Mouse (Mus musculus) stomach, embryonic 14.5 days (tissue): ENCODE data around the gene Basp1. TPM values are rescaled to one million over a fixed set of nuclear protein-coding genes. Genes with fewer than 3 reads are reported as not detected.

ENCODE experiments used
- ATAC-seq: fragments of 200-750 bp; cut with Nextera tagmentation; 2 replicates; pipeline ENCODE4 v1.8.0; 2017; ENCODE audit warnings: low read depth, moderate TSS enrichment; ENCODE audit not compliant: insufficient number of reproducible peaks, insufficient read depth, low FRiP score
- H3K27ac ChIP-seq: fragments of 300-500 bp; sonication (generic); 2 replicates; pipeline ENCODE4 v1.5.1; 2014; ENCODE audit warnings: mild to moderate bottlenecking, low read length, moderate library complexity, mixed read lengths
- H3K27me3 ChIP-seq: fragments of 300-500 bp; sonication (generic); 2 replicates; pipeline ENCODE4 v1.6.1; 2014; ENCODE audit warnings: low read length, control low read depth, mixed read lengths; ENCODE audit not compliant: control insufficient read depth, insufficient read depth
- H3K36me3 ChIP-seq: fragments of 300-500 bp; sonication (generic); 2 replicates; pipeline ENCODE4 v1.6.1; 2014; ENCODE audit warnings: mild to moderate bottlenecking, control low read depth, low read length, moderate library complexity, mixed read lengths; ENCODE audit not compliant: control insufficient read depth, insufficient read depth
- H3K4me1 ChIP-seq: fragments of 300-500 bp; sonication (generic); 2 replicates; pipeline ENCODE4 v1.6.1; 2014; ENCODE audit warnings: low read length, control low read depth, mixed read lengths; ENCODE audit not compliant: control insufficient read depth, insufficient read depth
- H3K4me2 ChIP-seq: fragments of 300-500 bp; sonication (generic); replicated peaks from 2 replicates; pipeline ENCODE4 v1.6.1; 2014; ENCODE audit warnings: low read depth, low read length, control low read depth
- H3K4me3 ChIP-seq: fragments of 300-500 bp; sonication (generic); 2 replicates; pipeline ENCODE4 v1.5.1; 2014; ENCODE audit warnings: low read depth, low read length, control low read depth
- H3K9ac ChIP-seq: fragments of 300-500 bp; sonication (generic); replicated peaks from 2 replicates; pipeline ENCODE4 v1.6.1; 2014; ENCODE audit warnings: low read depth, mild to moderate bottlenecking, control low read depth, low read length, moderate library complexity, mixed read lengths
- H3K9me3 ChIP-seq: fragments of 300-500 bp; sonication (generic); 2 replicates; pipeline ENCODE4 v1.6.1; 2016; ENCODE audit warnings: low read depth, low read length, control low read depth; ENCODE audit not compliant: control insufficient read depth
- WGBS: fragments of 180-500 bp; shearing (Covaris S2); extraction: QIAGEN DNeasy Blood & Tissue Kit; methylation state at CpG from one replicate; pipeline ENCODE4 v1.1.7; 2014; 5-methylcytosine and 5-hydroxymethylcytosine counted together
- polyA plus RNA-seq: library from polyadenylated mRNA; unstranded; fragments of >200 nt; fragmentation: Nextera tagmentation; extraction: Ambion mirVana; gene quantifications from 2 replicates; pipeline ENCODE4 v1.2.1, GENCODE M21; 2014

Basp1 gene
- polyA plus RNA-seq, 1 experiment from 2014 or later: 29.3 TPM

- Histone ChIP-seq H3K36me3 (no peaks in the 10 kb centered on the region), H3K9ac (no peak overlapping the region), H3K27ac (no peak overlapping the region), H3K4me3 (no peak overlapping the region), H3K4me1 (no peaks in the 10 kb centered on the region), H3K27me3 (no peaks in the 10 kb centered on the region), H3K4me2 (no peak overlapping the region), H3K9me3 (no peaks in the 10 kb centered on the region)
- WGBS: 61% methylated on average over 1 of the region's 1 CpGs
- no peak for ATAC-seq
Observed at GRCm38 (mm10) chr15:25432341-25432740, 18.8 kb upstream of the Basp1 start.

- Histone ChIP-seq H3K9ac (no peak overlapping the region), H3K36me3 (no peaks in the 10 kb centered on the region), H3K27ac (no peak overlapping the region), H3K9me3 (no peaks in the 10 kb centered on the region), H3K27me3 (no peaks in the 10 kb centered on the region), H3K4me1 (no peaks in the 10 kb centered on the region), H3K4me2 (no peak overlapping the region), H3K4me3 (no peak overlapping the region)
- 68% methylated on average over 3 of the region's 3 CpGs for WGBS
- no peak for ATAC-seq
Observed at GRCm38 (mm10) chr15:25430167-25430566, 16.6 kb upstream of the Basp1 start.

- ATAC-seq: no peak
- Histone ChIP-seq H3K36me3 (no peaks in the 10 kb centered on the region), H3K27ac (no peak overlapping the region), H3K9ac (no peak overlapping the region), H3K27me3 (no peaks in the 10 kb centered on the region), H3K4me2 (no peak overlapping the region), H3K9me3 (no peaks in the 10 kb centered on the region), H3K4me3 (no peak overlapping the region), H3K4me1 (no peaks in the 10 kb centered on the region)
- 78% methylated on average over 7 of the region's 7 CpGs for WGBS
Observed at GRCm38 (mm10) chr15:25429007-25429406, 15.4 kb upstream of the Basp1 start.

- Histone ChIP-seq H3K36me3 (no peaks in the 10 kb centered on the region), H3K27me3 (no peaks in the 10 kb centered on the region), H3K9me3 (no peaks in the 10 kb centered on the region), H3K9ac (no peak overlapping the region), H3K4me3 (no peak overlapping the region), H3K4me1 (no peaks in the 10 kb centered on the region), H3K4me2 (no peak overlapping the region), H3K27ac (no peak overlapping the region)
- WGBS: 41% methylated on average over 7 of the region's 7 CpGs
- ATAC-seq: no peak
Observed at GRCm38 (mm10) chr15:25428551-25428950, 15.0 kb upstream of the Basp1 start.

GRCm38 (mm10) chr15:25420266-25420665, 6.7 kb upstream of the Basp1 start:
- Histone ChIP-seq H3K4me2 (no peak overlapping the region), H3K4me1 (0 out of 2 replicates have a peak, but pooled peaks cover 2% of the 10 kb centered on the region), H3K36me3 (no peaks in the 10 kb centered on the region), H3K27ac (no peak overlapping the region), H3K9me3 (no peaks in the 10 kb centered on the region), H3K4me3 (no peak overlapping the region), H3K27me3 (no peaks in the 10 kb centered on the region), H3K9ac (no peak overlapping the region)
- no peak for ATAC-seq
- 87% methylated on average over 9 of the region's 9 CpGs for WGBS

- H3K9me3 ChIP-seq: no peaks in the 10 kb centered on the region
- 44% methylated on average over 6 of the region's 6 CpGs for WGBS
- no peak overlapping the region for H3K4me2 ChIP-seq
- no peaks in the 10 kb centered on the region for H3K36me3 ChIP-seq
- H3K4me3 ChIP-seq: no peak overlapping the region
- 0 out of 2 replicates have a peak, but pooled peaks cover 3% of the 10 kb centered on the region for H3K4me1 ChIP-seq
- ATAC-seq: no peak
- no peaks in the 10 kb centered on the region for H3K27me3 ChIP-seq
- no peak overlapping the region for H3K9ac ChIP-seq
- H3K27ac ChIP-seq: no peak overlapping the region
Observed at GRCm38 (mm10) chr15:25416367-25416766, 2.8 kb upstream of the Basp1 start.

- H3K36me3 ChIP-seq: no peaks in the 10 kb centered on the region
- WGBS: 53% methylated on average over 4 of the region's 4 CpGs
- no peak for ATAC-seq
- H3K9ac ChIP-seq: no peak overlapping the region
- no peak overlapping the region for H3K4me2 ChIP-seq
- no peaks in the 10 kb centered on the region for H3K27me3 ChIP-seq
- H3K4me1 ChIP-seq: 0 out of 2 replicates have a peak, but pooled peaks cover 3% of the 10 kb centered on the region
- H3K27ac ChIP-seq: no peak overlapping the region
- H3K4me3 ChIP-seq: no peak overlapping the region
- H3K9me3 ChIP-seq: no peaks in the 10 kb centered on the region
Observed at GRCm38 (mm10) chr15:25415958-25416357, 2.4 kb upstream of the Basp1 start.

GRCm38 (mm10) chr15:25414747-25415119, 1.2 kb upstream of the Basp1 start:
- ATAC-seq: peak; percentile 21; the same call in 1 of the 2 replicates
- peak overlapping the region; percentile 82 for H3K4me3 ChIP-seq
- WGBS: under 1% methylated on average over 14 of the region's 14 CpGs
- H3K4me1 ChIP-seq: 0 out of 2 replicates have a peak, but pooled peaks cover 3% of the 10 kb centered on the region
- no peaks in the 10 kb centered on the region for H3K36me3 ChIP-seq
- H3K4me2 ChIP-seq: peak overlapping the region; percentile 90
- H3K27ac ChIP-seq: peak overlapping the region; percentile 85
- no peaks in the 10 kb centered on the region for H3K27me3 ChIP-seq
- H3K9ac ChIP-seq: peak overlapping the region; percentile 51; the same call in 1 of the 2 replicates
- no peaks in the 10 kb centered on the region for H3K9me3 ChIP-seq
